Mouse (Mus musculus): ENCODE data around the gene Plekhh3. TPM values are rescaled to one million over a fixed set of nuclear protein-coding genes. Genes with fewer than 3 reads are reported as not detected.

Plekhh3 gene
- total RNA-seq, 4 experiments from 2014 or later, result 26.9 to 44.3 (median 30.4) TPM

DNA sequence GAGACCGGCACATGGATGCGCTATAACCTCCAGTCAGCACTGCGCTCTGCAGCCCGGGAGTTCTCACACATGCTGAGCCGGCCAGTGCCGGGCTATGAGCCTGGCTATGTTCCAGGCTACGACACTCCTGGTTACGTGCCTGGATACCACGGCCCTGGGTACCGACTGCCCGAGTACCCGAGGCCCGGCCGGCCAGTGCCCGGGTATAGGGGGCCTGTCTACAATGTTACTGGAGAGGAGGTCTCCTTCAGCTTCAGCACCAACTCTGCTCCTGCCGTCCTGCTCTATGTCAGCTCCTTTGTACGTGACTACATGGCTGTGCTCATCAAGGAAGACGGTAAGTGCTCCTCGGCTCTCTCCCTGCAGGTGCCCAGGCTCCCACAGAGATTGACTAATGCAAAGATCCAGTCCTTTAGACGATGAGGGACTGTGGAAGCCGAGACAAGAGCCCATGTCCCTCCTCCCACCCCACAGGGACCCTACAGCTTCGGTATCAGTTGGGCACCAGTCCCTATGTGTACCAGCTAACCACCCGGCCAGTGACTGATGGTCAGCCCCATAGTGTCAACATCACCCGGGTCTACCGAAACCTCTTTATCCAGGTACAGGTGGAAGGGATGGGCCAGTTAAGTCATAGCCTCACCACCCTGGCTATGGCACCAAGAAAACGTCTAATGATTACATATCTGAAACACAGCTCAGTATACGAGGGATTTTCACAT is 15.5 kb upstream of the Plekhh3 start:
- DNase-seq, result no peak

DNA sequence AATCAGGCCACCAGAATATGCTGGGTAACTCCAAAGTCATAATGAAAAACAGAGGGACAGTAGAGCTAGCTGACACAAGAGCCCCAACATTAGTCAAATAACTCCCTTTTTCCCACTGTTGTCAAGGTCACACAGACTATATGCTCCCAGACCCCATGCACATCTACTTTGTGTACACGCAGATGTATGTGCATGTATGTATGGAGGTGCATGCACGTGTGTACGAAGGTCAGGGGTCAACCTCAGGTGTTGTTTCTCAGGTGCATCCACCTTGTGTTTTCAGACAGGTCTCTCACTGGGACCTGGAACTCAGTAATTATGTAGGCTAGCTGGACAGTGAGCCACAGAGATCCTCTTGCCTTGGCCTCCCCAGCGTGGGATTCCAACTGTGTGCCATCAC is 14.3 kb upstream of the Plekhh3 start:
- no peak for DNase-seq

- DNase-seq, result no peak
Measured at GRCm38 (mm10) chr11:101184984-101185383, 13.8 kb upstream of the Plekhh3 start.

DNA sequence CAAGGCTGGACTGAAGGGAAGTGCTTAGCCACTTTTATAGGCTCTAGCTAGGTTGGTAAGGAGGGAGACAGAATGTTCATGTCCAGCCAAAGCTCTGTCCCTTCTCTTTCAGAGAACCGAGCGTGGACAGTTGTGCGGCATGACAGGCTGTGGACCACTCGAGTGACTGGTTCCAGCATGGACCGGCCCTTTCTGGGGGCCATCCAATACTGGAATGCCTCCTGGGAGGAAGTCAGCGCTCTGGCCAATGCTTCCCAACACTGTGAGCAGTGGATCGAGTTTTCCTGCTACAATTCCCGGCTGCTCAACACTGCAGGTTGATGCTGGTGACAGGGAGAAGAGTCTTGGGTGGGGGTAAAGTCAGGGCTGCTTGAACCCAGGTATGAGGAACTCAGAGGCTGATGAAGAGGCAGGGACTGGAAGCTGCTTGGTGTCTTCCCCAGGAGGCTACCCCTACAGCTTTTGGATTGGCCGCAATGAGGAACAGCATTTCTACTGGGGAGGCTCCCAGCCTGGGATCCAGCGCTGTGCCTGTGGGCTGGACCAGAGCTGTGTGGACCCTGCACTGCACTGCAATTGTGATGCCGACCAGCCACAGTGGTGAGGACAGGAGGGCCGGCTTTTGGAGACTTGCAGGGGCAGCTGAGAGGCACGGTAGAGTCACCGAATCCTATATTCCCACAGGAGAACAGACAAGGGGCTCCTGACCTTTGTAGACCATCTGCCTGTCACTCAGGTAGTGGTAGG is 11.8 kb upstream of the Plekhh3 start:
- DNase-seq, result no peak

- DNase-seq, result no peak
Measured at GRCm38 (mm10) chr11:101181961-101182360, 10.8 kb upstream of the Plekhh3 start.

- no peak for DNase-seq
Measured at GRCm38 (mm10) chr11:101180846-101181740, 9.9 kb upstream of the Plekhh3 start.

DNA sequence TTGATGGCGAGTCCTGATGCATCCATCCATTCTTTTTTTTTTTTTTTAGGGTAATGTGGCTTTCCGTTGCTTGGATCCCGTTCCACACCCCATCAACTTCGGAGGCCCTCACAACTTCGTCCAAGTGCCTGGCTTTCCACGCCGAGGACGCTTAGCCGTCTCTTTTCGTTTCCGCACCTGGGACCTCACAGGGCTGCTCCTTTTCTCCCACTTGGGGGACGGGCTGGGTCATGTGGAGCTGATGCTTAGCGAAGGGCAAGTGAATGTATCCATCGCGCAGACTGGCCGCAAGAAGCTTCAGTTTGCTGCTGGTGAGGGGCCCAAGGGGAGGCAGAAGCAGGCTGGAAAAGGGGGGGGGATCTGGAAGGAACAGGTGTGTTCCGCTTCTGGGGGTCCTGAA is 9.1 kb upstream of the Plekhh3 start:
- DNase-seq, result no peak

DNA sequence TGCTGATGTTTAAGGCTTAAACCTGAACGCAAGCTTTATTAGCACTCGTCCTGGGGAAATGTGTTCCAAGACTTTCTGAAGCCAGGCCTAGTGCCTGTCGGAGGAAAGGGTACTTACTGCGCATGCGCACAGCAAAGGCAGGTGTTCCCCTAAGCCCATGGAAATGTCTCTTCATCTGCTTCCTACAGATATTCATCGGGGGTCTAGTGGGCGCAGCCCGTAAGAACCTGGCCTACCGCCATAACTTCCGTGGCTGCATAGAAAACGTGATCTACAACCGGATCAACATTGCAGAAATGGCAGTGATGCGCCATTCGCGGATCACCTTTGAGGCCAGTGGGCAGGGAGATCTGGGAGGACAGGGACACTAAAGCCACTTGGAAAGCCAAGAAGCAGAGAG is 8.2 kb upstream of the Plekhh3 start:
- DNase-seq, result no peak

GRCm38 (mm10) chr11:101178061-101179058 is 7.2 kb upstream of the Plekhh3 start:
- no peak for DNase-seq

GRCm38 (mm10) chr11:101176933-101177773 is 6.0 kb upstream of the Plekhh3 start:
- no peak for DNase-seq

GRCm38 (mm10) chr11:101176117-101176691 is 5.1 kb upstream of the Plekhh3 start:
- DNase-seq, result no peak

DNA sequence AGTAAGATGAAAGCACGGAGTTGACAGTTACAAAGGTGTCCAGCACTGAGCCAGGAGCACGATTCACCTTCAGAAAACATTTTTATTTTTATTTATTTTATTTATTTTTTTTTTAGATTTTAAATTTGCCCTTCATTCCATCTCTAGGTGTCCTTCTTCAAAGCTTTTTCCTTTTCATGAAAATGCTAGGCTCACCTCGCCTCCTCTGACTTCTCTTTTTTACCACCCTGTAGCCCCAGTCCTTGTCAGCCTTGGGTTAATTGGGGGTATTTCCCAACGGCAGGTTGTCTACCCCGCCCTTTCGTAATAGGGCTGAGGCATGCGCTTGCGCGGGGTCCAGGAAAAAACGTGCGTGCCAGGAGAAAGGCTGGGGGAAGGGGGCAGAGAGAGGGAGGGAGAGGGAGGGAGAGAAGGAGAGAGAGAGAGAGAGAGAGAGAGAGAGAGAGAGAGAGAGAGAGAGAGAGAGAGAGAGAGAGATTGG is 4.5 kb upstream of the Plekhh3 start:
- no peak for DNase-seq

DNA sequence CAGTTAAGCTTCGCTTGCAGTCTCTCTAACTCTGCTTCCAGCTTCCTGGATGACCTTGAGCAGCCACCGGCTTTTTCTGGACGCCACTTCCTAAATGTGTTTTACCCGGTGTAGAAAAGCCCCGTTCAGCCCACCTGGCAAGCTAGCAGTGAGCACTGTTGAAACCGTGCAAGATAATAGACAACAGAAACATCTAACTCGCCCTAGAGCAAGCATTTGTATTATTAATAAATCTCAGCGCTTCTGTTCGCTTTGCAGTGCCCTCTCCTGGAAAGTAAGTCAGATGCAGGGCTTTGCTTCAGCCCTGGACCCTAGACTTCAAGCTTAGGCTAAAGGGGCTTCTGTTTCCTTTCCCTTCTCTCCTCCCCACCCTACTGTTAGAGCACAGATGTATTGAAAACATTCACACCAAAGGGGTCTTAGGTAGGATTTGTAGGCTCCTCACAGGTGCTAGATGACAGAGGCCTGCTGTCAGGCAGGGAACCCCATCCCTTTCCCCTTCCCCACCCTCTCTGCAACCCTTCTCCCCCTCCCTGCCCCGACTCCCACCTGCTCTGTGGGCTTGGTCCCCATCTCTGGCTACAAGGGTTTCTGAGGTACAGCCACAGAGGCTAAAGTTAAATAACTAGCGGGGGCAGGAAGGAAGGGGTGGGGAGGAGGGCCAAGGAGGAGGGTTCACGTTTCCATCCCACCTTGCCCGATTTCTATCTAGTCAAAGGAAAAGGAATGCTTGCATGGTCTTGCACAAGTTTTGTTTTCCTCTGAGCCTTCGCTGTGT is 3.9 kb upstream of the Plekhh3 start, which contains the start of gene Ccr10:
TSS of gene Ccr10 (minus strand) at position 593 of the 778 bp plus-strand sequence.
- DNase-seq, result no peak

- no peak for DNase-seq
Measured at GRCm38 (mm10) chr11:101174389-101174745, 3.2 kb upstream of the Plekhh3 start.

DNA sequence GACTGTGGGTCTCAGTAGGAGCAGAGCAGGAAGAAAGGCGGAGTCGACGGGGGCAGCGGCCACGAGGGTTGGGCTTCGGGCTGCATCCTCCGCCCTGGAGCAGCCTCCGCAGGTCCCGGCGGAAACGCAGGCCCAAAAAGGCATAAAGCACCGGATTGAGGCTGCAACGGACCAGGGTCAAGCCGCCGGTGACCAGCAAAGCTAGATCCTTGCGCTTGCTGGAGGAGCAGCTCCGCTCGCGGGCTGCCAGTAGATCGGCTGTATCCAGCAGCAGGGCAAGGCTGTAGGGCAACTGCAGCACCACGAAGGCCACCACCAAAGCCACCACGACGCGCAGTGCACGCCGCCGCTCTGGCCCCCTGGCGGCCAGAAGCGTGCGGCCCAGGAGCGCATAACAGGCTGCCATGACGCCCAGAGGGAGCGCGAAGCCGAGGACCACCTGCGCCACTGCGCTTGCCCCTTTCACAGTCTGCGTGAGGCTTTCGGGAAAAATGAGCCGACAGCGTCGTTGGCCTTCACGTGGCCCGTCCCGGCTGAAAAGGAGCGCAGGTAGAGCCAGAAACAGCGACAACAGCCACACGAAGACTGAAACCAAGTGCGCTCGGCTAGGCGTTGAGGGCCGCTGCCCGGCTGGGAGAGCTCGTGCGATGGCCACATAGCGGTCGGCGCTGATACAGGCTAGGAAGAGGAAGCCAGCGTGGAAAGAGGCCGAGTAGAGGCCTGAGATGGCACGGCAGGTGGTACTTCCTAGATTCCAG is 2.7 kb upstream of the Plekhh3 start:
- peak; percentile 76 for DNase-seq

DNA sequence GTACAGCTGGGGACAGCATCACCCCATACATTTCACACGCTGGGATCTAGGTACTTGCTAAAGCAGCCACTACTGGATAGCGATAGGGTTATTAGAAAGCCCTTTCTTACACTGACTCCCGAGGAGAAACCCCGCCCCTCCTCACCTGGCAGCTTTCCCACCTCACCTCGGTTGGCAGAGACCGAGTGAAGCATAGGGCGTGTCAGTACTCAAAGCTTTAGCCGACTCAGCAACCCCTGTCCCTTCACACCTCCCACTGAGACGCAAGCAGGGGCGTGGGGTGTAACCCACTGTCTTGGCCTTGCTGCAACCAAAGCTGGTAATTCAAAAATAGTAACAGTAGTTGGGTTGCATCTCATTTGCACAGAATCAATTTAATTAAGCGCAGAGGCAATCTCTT is 2.0 kb upstream of the Plekhh3 start:
- no peak for DNase-seq

- DNase-seq, result no peak
Measured at GRCm38 (mm10) chr11:101172434-101172815, 1.3 kb upstream of the Plekhh3 start.

- peak; percentile 64 for DNase-seq
Measured at GRCm38 (mm10) chr11:101171721-101172433, 726 bp upstream of the Plekhh3 start.

Measured in adrenal gland, adult 8-10 months (tissue).